Mouse (Mus musculus): ENCODE data around the gene Bcl2l13.

The Bcl2l13 gene

GRCm38 (mm10) chr6:120929421-120929820, 93.4 kb downstream of the Bcl2l13 start:
- no peak for DNase-seq (ENCODE audit: low spot score)

GRCm38 (mm10) chr6:120930450-120931306, 94.7 kb downstream of the Bcl2l13 start:
- DNase-seq (ENCODE audit: low spot score) = no peak

- no peak for DNase-seq (ENCODE audit: low spot score)
Measured at GRCm38 (mm10) chr6:120932597-120932996, 96.6 kb downstream of the Bcl2l13 start.

GRCm38 (mm10) chr6:120933670-120934069, 97.7 kb downstream of the Bcl2l13 start:
- no peak for DNase-seq (ENCODE audit: low spot score)

GRCm38 (mm10) chr6:120934176-120934575, 98.2 kb downstream of the Bcl2l13 start:
- no peak for DNase-seq (ENCODE audit: low spot score)

- DNase-seq (ENCODE audit: low spot score) = no peak
Measured at GRCm38 (mm10) chr6:120937104-120937617, 101.1 kb downstream of the Bcl2l13 start.

GRCm38 (mm10) chr6:120937999-120938608, 102.1 kb downstream of the Bcl2l13 start:
- no peak for DNase-seq (ENCODE audit: low spot score)

- DNase-seq (ENCODE audit: low spot score) = no peak
Measured at GRCm38 (mm10) chr6:120938763-120939450, 102.9 kb downstream of the Bcl2l13 start.

GRCm38 (mm10) chr6:120939783-120940182, 103.8 kb downstream of the Bcl2l13 start:
- no peak for DNase-seq (ENCODE audit: low spot score)

- no peak for DNase-seq (ENCODE audit: low spot score)
Measured at GRCm38 (mm10) chr6:120940446-120941083, 104.6 kb downstream of the Bcl2l13 start.

- DNase-seq (ENCODE audit: low spot score) = no peak
Measured at GRCm38 (mm10) chr6:120941084-120941481, 105.1 kb downstream of the Bcl2l13 start.

- DNase-seq (ENCODE audit: low spot score) = no peak
Measured at GRCm38 (mm10) chr6:120941575-120941974, 105.6 kb downstream of the Bcl2l13 start.

Data from ovary, postnatal 10 days (tissue).